Mouse (Mus musculus): Measurements from ENCODE around the gene Clmn. TPM values are rescaled to one million over a fixed set of nuclear protein-coding genes. Genes with fewer than 3 reads are reported as not detected.

The Clmn gene
- polyA plus RNA-seq, 1 experiment from 2014 or later = 1.5 TPM

DNA sequence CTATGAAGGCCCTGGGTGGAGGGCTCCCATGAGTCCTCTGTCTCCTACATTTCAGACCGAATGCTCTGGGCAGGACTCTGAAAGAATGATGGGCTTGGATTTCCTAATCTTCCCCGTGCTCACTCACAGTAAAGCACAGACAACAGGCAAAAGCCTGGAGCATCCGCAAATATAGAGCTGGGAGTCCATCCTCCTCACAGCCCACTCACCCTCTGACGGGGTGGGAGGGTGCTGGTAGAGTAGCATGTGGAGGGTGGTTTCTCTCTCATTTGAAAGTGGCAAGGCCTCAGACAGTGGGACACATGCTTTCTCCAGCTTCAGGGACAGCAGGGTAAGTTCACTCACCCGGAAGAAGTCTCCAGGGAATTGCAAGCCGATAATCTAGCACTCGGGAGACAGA, 21.2 kb upstream of the Clmn start:
- DNase-seq (ENCODE audit: low spot score) (no peak), ATAC-seq (replicated peaks; ENCODE audit: low FRiP score) (no peak)
- no peaks in the 10 kb centered on the region for H3K9me3 ChIP-seq (ENCODE audit: control insufficient read depth, low read length)
- H3K27me3 ChIP-seq (replicated peaks; ENCODE audit: control insufficient read depth, insufficient read depth, low read length) = no peaks in the 10 kb centered on the region
- H3K36me3 ChIP-seq (ENCODE audit: control insufficient read depth, insufficient read depth, low read length) = no peaks in the 10 kb centered on the region
- H3K9ac ChIP-seq (ENCODE audit: low read depth, low read length) = no peak overlapping the region
- no peak overlapping the region for H3K27ac ChIP-seq (ENCODE audit: low read depth, low read length)
- H3K4me2 ChIP-seq = no peak overlapping the region
- 85% methylated on average over 7 of the region's 7 CpGs for WGBS
- no peaks in the 10 kb centered on the region for H3K4me1 ChIP-seq (replicated peaks; ENCODE audit: control insufficient read depth, insufficient read depth, low read length)
- no peak overlapping the region for H3K4me3 ChIP-seq (ENCODE audit: low read depth, low read length)

DNA sequence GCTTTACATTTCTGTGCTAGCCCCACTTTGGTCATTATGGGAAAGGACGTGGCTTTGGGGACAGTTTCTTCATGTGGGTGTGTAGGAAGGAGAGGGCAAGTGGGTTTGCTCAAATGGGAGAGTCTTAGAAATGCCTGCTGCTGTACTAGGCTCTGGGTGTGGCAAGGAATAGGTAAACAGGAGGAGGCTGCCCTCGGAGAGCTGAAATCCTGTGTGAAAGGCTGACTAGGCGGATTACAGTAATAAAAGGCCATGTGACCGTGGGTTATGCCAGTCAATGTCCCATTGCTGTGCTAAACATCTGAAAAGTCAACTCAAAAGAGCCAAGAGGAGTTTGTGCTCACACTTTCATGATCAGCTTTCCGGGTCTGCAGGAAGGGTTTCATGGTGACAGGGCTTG, 17.7 kb upstream of the Clmn start:
- Histone ChIP-seq H3K4me2 (no peak overlapping the region), H3K27ac (ENCODE audit: low read depth, low read length) (no peak overlapping the region), H3K4me1 (replicated peaks; ENCODE audit: control insufficient read depth, insufficient read depth, low read length) (no peaks in the 10 kb centered on the region), H3K36me3 (ENCODE audit: control insufficient read depth, insufficient read depth, low read length) (no peaks in the 10 kb centered on the region), H3K27me3 (replicated peaks; ENCODE audit: control insufficient read depth, insufficient read depth, low read length) (no peaks in the 10 kb centered on the region; the same call in 1 of the 2 replicates), H3K4me3 (ENCODE audit: low read depth, low read length) (no peak overlapping the region), H3K9me3 (ENCODE audit: control insufficient read depth, low read length) (no peaks in the 10 kb centered on the region), H3K9ac (ENCODE audit: low read depth, low read length) (no peak overlapping the region)
- ATAC-seq (replicated peaks; ENCODE audit: low FRiP score) (no peak), DNase-seq (ENCODE audit: low spot score) (no peak)
- 65% methylated on average over 5 of the region's 5 CpGs for WGBS

DNA sequence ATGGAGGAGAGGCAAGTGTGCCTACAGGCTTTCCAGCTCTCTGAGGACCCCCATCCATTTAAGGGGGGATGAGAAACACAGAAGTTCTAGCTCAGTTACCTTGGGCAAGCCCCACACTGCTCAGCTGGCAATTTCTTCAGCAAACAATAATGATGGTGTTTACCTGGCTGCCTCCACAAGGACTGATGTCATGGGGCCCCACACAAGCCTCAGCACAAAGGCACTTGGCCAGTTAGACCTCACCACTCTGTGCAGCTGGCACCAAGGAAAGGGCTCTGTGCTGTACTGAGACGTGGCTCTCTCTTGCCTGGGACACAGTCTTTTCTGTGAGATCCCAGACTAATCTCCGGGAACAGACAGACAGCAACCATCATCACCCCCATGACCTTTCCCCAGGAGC, 17.2 kb upstream of the Clmn start:
- no peak for ATAC-seq (replicated peaks; ENCODE audit: low FRiP score)
- H3K27me3 ChIP-seq (replicated peaks; ENCODE audit: control insufficient read depth, insufficient read depth, low read length) = no peaks in the 10 kb centered on the region; the same call in 1 of the 2 replicates
- H3K9me3 ChIP-seq (ENCODE audit: control insufficient read depth, low read length) = no peaks in the 10 kb centered on the region
- no peaks in the 10 kb centered on the region for H3K36me3 ChIP-seq (ENCODE audit: control insufficient read depth, insufficient read depth, low read length)
- WGBS = 52% methylated on average over 2 of the region's 2 CpGs
- no peaks in the 10 kb centered on the region for H3K4me1 ChIP-seq (replicated peaks; ENCODE audit: control insufficient read depth, insufficient read depth, low read length)
- no peak overlapping the region for H3K9ac ChIP-seq (ENCODE audit: low read depth, low read length)
- DNase-seq (ENCODE audit: low spot score) = no peak
- H3K4me2 ChIP-seq = no peak overlapping the region
- no peak overlapping the region for H3K27ac ChIP-seq (ENCODE audit: low read depth, low read length)
- no peak overlapping the region for H3K4me3 ChIP-seq (ENCODE audit: low read depth, low read length)

DNA sequence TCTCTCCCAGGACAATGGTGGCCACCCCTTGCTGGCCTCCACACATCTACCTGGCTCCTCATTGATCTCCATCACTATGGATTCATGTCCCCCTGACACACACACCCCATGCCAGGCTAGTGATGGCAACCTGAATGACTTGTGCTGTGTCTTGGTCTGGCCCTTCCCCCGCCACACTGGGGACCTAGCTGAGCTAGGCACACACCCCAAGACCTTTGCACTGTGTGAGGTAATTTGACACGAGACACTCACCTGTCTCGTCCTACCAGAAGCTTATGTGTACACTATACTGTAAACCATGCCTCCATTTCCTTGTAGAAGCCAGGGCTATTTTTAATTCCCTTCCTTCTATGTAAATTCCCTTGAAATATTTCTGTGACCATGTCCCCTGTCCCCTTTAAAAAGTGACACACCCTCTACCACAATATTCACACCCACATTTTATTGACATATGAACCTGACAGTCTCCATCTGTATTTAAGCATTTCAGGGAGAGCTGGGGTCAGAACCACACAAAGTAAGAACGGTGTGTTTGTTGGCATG, 16.7 kb upstream of the Clmn start:
- Histone ChIP-seq H3K4me3 (ENCODE audit: low read depth, low read length) (no peak overlapping the region), H3K4me2 (no peak overlapping the region), H3K9ac (ENCODE audit: low read depth, low read length) (no peak overlapping the region), H3K27me3 (replicated peaks; ENCODE audit: control insufficient read depth, insufficient read depth, low read length) (no peaks in the 10 kb centered on the region; the same call in 1 of the 2 replicates), H3K36me3 (ENCODE audit: control insufficient read depth, insufficient read depth, low read length) (no peaks in the 10 kb centered on the region), H3K4me1 (replicated peaks; ENCODE audit: control insufficient read depth, insufficient read depth, low read length) (no peaks in the 10 kb centered on the region), H3K27ac (ENCODE audit: low read depth, low read length) (no peak overlapping the region), H3K9me3 (ENCODE audit: control insufficient read depth, low read length) (no peaks in the 10 kb centered on the region)
- 71% methylated on average over 4 of the region's 4 CpGs for WGBS
- ATAC-seq (replicated peaks; ENCODE audit: low FRiP score) = no peak
- no peak for DNase-seq (ENCODE audit: low spot score)

DNA sequence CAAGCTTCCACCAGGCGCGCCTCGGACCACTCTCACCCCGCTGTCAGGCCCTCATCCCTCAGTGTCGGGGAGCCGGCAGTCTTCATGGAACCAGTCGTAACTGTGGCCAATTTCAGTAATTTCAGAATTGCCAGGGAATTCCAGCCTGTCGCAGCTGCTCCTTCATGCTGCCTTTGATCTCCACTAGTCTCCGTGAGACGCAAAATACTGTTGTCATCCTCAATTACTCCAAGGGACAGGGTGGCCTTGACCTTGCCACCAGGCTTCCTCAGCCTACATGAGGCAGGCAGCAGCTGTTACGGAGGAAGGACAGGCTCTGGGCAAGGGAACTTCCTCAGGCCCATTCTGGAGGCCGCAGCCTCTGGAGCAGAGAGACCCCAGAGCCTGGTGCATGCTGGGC, 15.5 kb upstream of the Clmn start:
- H3K36me3 ChIP-seq (ENCODE audit: control insufficient read depth, insufficient read depth, low read length) = no peaks in the 10 kb centered on the region
- no peak overlapping the region for H3K4me3 ChIP-seq (ENCODE audit: low read depth, low read length)
- H3K9ac ChIP-seq (ENCODE audit: low read depth, low read length) = no peak overlapping the region
- DNase-seq (ENCODE audit: low spot score) (no peak), ATAC-seq (replicated peaks; ENCODE audit: low FRiP score) (no peak)
- H3K27me3 ChIP-seq (replicated peaks; ENCODE audit: control insufficient read depth, insufficient read depth, low read length) = no peaks in the 10 kb centered on the region; the same call in 1 of the 2 replicates
- 77% methylated on average over 12 of the region's 12 CpGs for WGBS
- H3K4me1 ChIP-seq (replicated peaks; ENCODE audit: control insufficient read depth, insufficient read depth, low read length) = no peaks in the 10 kb centered on the region
- H3K4me2 ChIP-seq = no peak overlapping the region
- H3K27ac ChIP-seq (ENCODE audit: low read depth, low read length) = no peak overlapping the region
- H3K9me3 ChIP-seq (ENCODE audit: control insufficient read depth, low read length) = no peaks in the 10 kb centered on the region

DNA sequence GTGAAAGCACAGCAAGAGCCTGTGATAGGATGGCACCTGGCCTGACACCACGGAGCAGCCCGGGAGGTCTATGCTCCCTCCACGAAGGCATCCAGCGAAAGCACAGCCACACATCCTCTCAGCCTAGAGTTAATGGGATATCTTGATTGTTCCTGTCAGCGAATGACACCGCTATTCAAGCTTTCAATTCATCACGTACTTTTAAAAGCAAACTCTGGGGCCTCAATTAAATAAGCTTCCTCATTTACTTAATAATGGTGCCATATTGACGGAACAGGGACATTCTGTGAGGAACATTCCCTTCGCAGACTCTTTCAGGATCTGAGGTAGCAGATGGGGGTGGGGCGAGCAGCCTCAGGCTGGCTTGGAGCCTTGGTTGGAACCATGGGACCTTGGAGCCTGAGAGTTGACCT, 14.7 kb upstream of the Clmn start:
- Histone ChIP-seq H3K9ac (ENCODE audit: low read depth, low read length) (no peak overlapping the region), H3K4me1 (replicated peaks; ENCODE audit: control insufficient read depth, insufficient read depth, low read length) (no peaks in the 10 kb centered on the region), H3K27me3 (replicated peaks; ENCODE audit: control insufficient read depth, insufficient read depth, low read length) (no peaks in the 10 kb centered on the region; the same call in 1 of the 2 replicates), H3K4me2 (no peak overlapping the region), H3K27ac (ENCODE audit: low read depth, low read length) (no peak overlapping the region), H3K4me3 (ENCODE audit: low read depth, low read length) (no peak overlapping the region), H3K9me3 (ENCODE audit: control insufficient read depth, low read length) (no peaks in the 10 kb centered on the region), H3K36me3 (ENCODE audit: control insufficient read depth, insufficient read depth, low read length) (no peaks in the 10 kb centered on the region)
- ATAC-seq (replicated peaks; ENCODE audit: low FRiP score) (no peak), DNase-seq (ENCODE audit: low spot score) (no peak)
- 71% methylated on average over 10 of the region's 10 CpGs for WGBS

DNA sequence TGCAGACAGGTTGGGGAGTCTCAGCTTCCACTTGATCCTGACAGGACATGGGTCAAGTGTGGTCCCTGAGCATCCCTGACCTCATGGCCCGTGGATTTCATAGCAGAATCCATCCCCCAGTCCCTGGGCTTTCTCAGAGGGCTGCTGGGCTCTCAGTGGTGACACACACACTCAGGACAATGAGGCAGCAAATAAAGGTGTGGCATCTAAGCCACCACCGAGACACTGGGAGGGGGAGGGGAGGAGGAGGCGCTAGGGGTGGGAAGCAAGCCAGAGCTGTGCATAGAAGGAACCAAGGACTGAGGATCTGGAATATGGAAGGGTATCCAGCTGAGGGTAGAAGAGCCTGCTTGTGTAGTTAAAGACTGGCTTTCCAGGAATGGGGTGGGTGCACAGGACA, 11.2 kb upstream of the Clmn start:
- Histone ChIP-seq H3K27ac (ENCODE audit: low read depth, low read length) (no peak overlapping the region), H3K4me2 (no peak overlapping the region), H3K4me1 (replicated peaks; ENCODE audit: control insufficient read depth, insufficient read depth, low read length) (no peaks in the 10 kb centered on the region), H3K4me3 (ENCODE audit: low read depth, low read length) (no peak overlapping the region), H3K9me3 (ENCODE audit: control insufficient read depth, low read length) (no peaks in the 10 kb centered on the region), H3K36me3 (ENCODE audit: control insufficient read depth, insufficient read depth, low read length) (no peaks in the 10 kb centered on the region), H3K27me3 (replicated peaks; ENCODE audit: control insufficient read depth, insufficient read depth, low read length) (no peaks in the 10 kb centered on the region; the same call in 1 of the 2 replicates), H3K9ac (ENCODE audit: low read depth, low read length) (no peak overlapping the region)
- 52% methylated on average over 3 of the region's 3 CpGs for WGBS
- ATAC-seq (replicated peaks; ENCODE audit: low FRiP score) (no peak), DNase-seq (ENCODE audit: low spot score) (no peak)

DNA sequence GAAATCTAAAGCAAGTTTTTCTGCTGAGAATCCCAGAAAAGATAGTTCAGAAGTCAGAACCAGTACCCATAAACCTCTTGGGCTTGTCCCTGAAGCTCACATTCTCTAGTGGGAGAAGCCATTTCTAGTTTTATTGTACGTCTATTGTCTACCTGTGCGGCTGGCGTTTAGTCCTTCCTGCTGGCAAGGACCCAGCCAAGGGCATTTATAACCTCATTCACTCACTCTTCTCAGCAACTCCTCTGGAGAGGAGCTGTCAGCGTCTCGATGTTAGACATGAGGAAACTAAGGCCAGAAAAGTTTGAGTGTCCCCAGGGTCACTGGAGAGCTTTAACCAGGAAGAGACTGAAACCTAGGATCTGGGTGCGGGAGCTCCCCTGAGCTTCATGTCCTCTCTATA, 7.1 kb upstream of the Clmn start:
- H3K4me3 ChIP-seq (ENCODE audit: low read depth, low read length) = no peak overlapping the region
- WGBS = 84% methylated on average over 6 of the region's 6 CpGs
- no peak overlapping the region for H3K9ac ChIP-seq (ENCODE audit: low read depth, low read length)
- no peaks in the 10 kb centered on the region for H3K36me3 ChIP-seq (ENCODE audit: control insufficient read depth, insufficient read depth, low read length)
- H3K27ac ChIP-seq (ENCODE audit: low read depth, low read length) = no peak overlapping the region
- DNase-seq (ENCODE audit: low spot score) = no peak
- no peaks in the 10 kb centered on the region for H3K4me1 ChIP-seq (replicated peaks; ENCODE audit: control insufficient read depth, insufficient read depth, low read length)
- no peaks in the 10 kb centered on the region for H3K9me3 ChIP-seq (ENCODE audit: control insufficient read depth, low read length)
- no peak overlapping the region for H3K4me2 ChIP-seq
- ATAC-seq (replicated peaks; ENCODE audit: low FRiP score) = no peak
- no peaks in the 10 kb centered on the region for H3K27me3 ChIP-seq (replicated peaks; ENCODE audit: control insufficient read depth, insufficient read depth, low read length)

DNA sequence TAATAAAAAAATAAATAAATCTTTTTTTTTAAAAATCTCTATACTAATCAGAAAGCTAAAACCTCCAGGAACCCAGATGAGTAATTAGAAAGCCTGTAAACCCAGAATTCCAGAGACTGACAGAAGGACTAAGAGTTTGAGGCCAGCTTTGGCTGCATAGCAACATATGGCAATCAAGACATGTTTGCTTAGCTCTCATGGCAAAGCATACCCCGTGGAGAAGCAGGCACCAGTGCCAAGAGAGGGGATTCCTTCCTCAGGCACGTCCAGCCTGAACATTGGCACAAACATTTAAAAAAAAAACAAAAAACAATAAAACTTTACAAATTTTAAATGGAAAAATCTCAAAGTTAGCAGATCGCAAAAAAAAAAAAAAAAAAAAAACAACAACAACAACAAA, 4.9 kb upstream of the Clmn start:
- 81% methylated on average over 3 of the region's 3 CpGs for WGBS
- ATAC-seq (replicated peaks; ENCODE audit: low FRiP score) (no peak), DNase-seq (ENCODE audit: low spot score) (no peak)
- peaks cover 17% of the 10 kb centered on the region for H3K27me3 ChIP-seq (replicated peaks; ENCODE audit: control insufficient read depth, insufficient read depth, low read length)
- H3K36me3 ChIP-seq (ENCODE audit: control insufficient read depth, insufficient read depth, low read length) = no peaks in the 10 kb centered on the region
- H3K9me3 ChIP-seq (ENCODE audit: control insufficient read depth, low read length) = no peaks in the 10 kb centered on the region
- no peak overlapping the region for H3K9ac ChIP-seq (ENCODE audit: low read depth, low read length)
- no peaks in the 10 kb centered on the region for H3K4me1 ChIP-seq (replicated peaks; ENCODE audit: control insufficient read depth, insufficient read depth, low read length)
- H3K4me2 ChIP-seq = no peak overlapping the region
- no peak overlapping the region for H3K27ac ChIP-seq (ENCODE audit: low read depth, low read length)
- H3K4me3 ChIP-seq (ENCODE audit: low read depth, low read length) = no peak overlapping the region

Data from liver, embryonic 11.5 days (tissue).